Mouse (Mus musculus): ENCODE data around the gene Syngap1. TPM values are rescaled to one million over a fixed set of nuclear protein-coding genes. Genes with fewer than 3 reads are reported as not detected.
A peak's percentile ranks its signal among the peaks of the same experiment; 100 is the strongest.

Gene Syngap1
- 0.78 and 0.99 TPM in 2 replicates for polyA plus RNA-seq (2015; fragmentation: Nextera tagmentation; extraction: Ambion mirVana)

- Histone ChIP-seq H3K4me3 (replicated peaks; ENCODE audit: low read depth, low read length) (peak within 1 kb of the TSS; percentile 46), H3K9me3 (replicated peaks; ENCODE audit: low read length) (no peaks in the 10 kb centered on the region), H3K27me3 (ENCODE audit: insufficient read depth, low read length) (no peaks in the 10 kb centered on the region), H3K9ac (ENCODE audit: low read depth, low read length) (peak within 1 kb of the TSS; percentile 78), H3K36me3 (ENCODE audit: insufficient read depth, low read length) (no peaks in the 10 kb centered on the region), H3K27ac (peak within 1 kb of the TSS; percentile 93), H3K4me2 (ENCODE audit: low read length) (peak within 1 kb of the TSS; percentile 82), H3K4me1 (replicated peaks; ENCODE audit: insufficient read depth, low read length) (peaks cover 30% of the 10 kb centered on the region)
- WGBS = 3% methylated on average over 21 of the region's 24 CpGs
- DNase-seq (ENCODE audit: low spot score) = peak; percentile 76
- TF ChIP-seq CTCF (IDR thresholded peaks at IDR 0.05; ENCODE audit: low read depth) = no peak
- no peak for ATAC-seq (replicated peaks; ENCODE audit: low FRiP score, low read depth)
These were observed at the start of gene Syngap1 for GRCm38 (mm10) chr17:26941031-26941789. TSS of gene Syngap1 (plus strand) at chr17:26941253.

GRCm38 (mm10) chr17:26892635-26893375, 48.2 kb upstream of the Syngap1 start:
- no peak overlapping the region for H3K4me3 ChIP-seq (replicated peaks; ENCODE audit: low read depth, low read length)
- ATAC-seq (replicated peaks; ENCODE audit: low FRiP score, low read depth) = 0 out of 2 replicates have a peak, but pooled peaks have one; percentile 22
- TF ChIP-seq CTCF (IDR thresholded peaks at IDR 0.05; ENCODE audit: low read depth) = no peak
- H3K9me3 ChIP-seq (replicated peaks; ENCODE audit: low read length) = no peaks in the 10 kb centered on the region
- WGBS = 44% methylated on average over 16 of the region's 16 CpGs
- no peaks in the 10 kb centered on the region for H3K36me3 ChIP-seq (ENCODE audit: insufficient read depth, low read length)
- no peak for DNase-seq (ENCODE audit: low spot score)
- H3K27ac ChIP-seq = no peak overlapping the region
- 0 out of 2 replicates have a peak overlapping the region, but pooled peaks have one; percentile 23 for H3K9ac ChIP-seq (ENCODE audit: low read depth, low read length)
- H3K4me2 ChIP-seq (ENCODE audit: low read length) = peak overlapping the region; percentile 38
- H3K27me3 ChIP-seq (ENCODE audit: insufficient read depth, low read length) = no peaks in the 10 kb centered on the region
- H3K4me1 ChIP-seq (replicated peaks; ENCODE audit: insufficient read depth, low read length) = no peaks in the 10 kb centered on the region

DNA sequence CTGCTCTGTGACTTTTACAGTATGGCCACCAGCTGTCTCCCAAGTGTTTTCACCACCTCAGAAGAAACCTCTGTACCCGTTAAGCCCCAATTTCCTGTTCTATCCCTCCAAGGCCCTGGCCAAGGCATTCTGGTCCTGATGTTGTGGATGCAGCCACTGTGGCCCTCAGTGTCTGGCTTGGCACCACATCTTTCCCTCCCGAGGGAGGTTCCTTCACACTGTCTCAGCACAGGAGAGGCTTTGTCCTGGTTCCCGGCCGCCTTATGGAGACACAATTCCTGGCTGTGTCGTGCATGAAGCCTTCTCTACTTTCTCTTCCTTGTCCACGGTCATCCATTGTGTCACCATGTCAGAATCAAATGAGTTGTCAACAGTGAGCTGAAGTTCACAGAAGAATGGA, 47.6 kb upstream of the Syngap1 start:
- H3K4me1 ChIP-seq (replicated peaks; ENCODE audit: insufficient read depth, low read length) = no peaks in the 10 kb centered on the region
- ATAC-seq (replicated peaks; ENCODE audit: low FRiP score, low read depth) (no peak), DNase-seq (ENCODE audit: low spot score) (no peak)
- H3K4me2 ChIP-seq (ENCODE audit: low read length) = no peak overlapping the region
- no peak overlapping the region for H3K27ac ChIP-seq
- H3K4me3 ChIP-seq (replicated peaks; ENCODE audit: low read depth, low read length) = no peak overlapping the region
- 53% methylated on average over 6 of the region's 6 CpGs for WGBS
- H3K36me3 ChIP-seq (ENCODE audit: insufficient read depth, low read length) = no peaks in the 10 kb centered on the region
- no peak for TF ChIP-seq CTCF (IDR thresholded peaks at IDR 0.05; ENCODE audit: low read depth)
- H3K9ac ChIP-seq (ENCODE audit: low read depth, low read length) = 0 out of 2 replicates have a peak overlapping the region, but pooled peaks have one; percentile 23
- no peaks in the 10 kb centered on the region for H3K27me3 ChIP-seq (ENCODE audit: insufficient read depth, low read length)
- H3K9me3 ChIP-seq (replicated peaks; ENCODE audit: low read length) = no peaks in the 10 kb centered on the region

DNA sequence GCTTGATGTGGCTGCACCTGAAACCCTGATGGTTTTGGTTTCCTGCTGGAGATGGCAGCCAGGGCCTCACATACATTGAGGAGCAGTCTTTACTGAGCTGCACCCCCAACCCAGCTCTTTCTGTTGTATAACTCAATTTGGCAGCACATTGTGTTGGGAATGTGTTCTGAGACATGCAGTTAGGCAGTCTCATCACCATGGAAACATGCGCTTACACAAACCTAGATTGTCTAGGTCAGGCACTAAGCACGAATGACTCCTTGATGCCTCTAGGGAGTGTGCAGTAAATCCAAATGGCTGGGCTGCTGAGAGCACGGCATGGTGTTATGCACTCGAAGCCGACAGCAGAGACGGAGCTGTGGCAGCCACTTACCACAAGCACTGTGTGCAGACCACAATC, 46.7 kb upstream of the Syngap1 start:
- Histone ChIP-seq H3K9me3 (replicated peaks; ENCODE audit: low read length) (no peaks in the 10 kb centered on the region), H3K4me1 (replicated peaks; ENCODE audit: insufficient read depth, low read length) (no peaks in the 10 kb centered on the region), H3K4me2 (ENCODE audit: low read length) (no peak overlapping the region), H3K27ac (no peak overlapping the region), H3K4me3 (replicated peaks; ENCODE audit: low read depth, low read length) (no peak overlapping the region), H3K9ac (ENCODE audit: low read depth, low read length) (no peak overlapping the region), H3K27me3 (ENCODE audit: insufficient read depth, low read length) (no peaks in the 10 kb centered on the region), H3K36me3 (ENCODE audit: insufficient read depth, low read length) (no peaks in the 10 kb centered on the region)
- ATAC-seq (replicated peaks; ENCODE audit: low FRiP score, low read depth) (no peak), DNase-seq (ENCODE audit: low spot score) (no peak)
- 47% methylated on average over 6 of the region's 6 CpGs for WGBS
- TF ChIP-seq CTCF (IDR thresholded peaks at IDR 0.05; ENCODE audit: low read depth) = no peak

GRCm38 (mm10) chr17:26895578-26895977, 45.5 kb upstream of the Syngap1 start:
- H3K9me3 ChIP-seq (replicated peaks; ENCODE audit: low read length) = no peaks in the 10 kb centered on the region
- WGBS = 13% methylated on average over 10 of the region's 10 CpGs
- peak; percentile 93 for TF ChIP-seq CTCF (IDR thresholded peaks at IDR 0.05; ENCODE audit: low read depth)
- DNase-seq (ENCODE audit: low spot score) (peak; percentile 79), ATAC-seq (replicated peaks; ENCODE audit: low FRiP score, low read depth) (no peak)
- no peak overlapping the region for H3K4me3 ChIP-seq (replicated peaks; ENCODE audit: low read depth, low read length)
- no peak overlapping the region for H3K27ac ChIP-seq
- no peaks in the 10 kb centered on the region for H3K4me1 ChIP-seq (replicated peaks; ENCODE audit: insufficient read depth, low read length)
- no peaks in the 10 kb centered on the region for H3K27me3 ChIP-seq (ENCODE audit: insufficient read depth, low read length)
- H3K9ac ChIP-seq (ENCODE audit: low read depth, low read length) = no peak overlapping the region
- no peaks in the 10 kb centered on the region for H3K36me3 ChIP-seq (ENCODE audit: insufficient read depth, low read length)
- H3K4me2 ChIP-seq (ENCODE audit: low read length) = no peak overlapping the region

DNA sequence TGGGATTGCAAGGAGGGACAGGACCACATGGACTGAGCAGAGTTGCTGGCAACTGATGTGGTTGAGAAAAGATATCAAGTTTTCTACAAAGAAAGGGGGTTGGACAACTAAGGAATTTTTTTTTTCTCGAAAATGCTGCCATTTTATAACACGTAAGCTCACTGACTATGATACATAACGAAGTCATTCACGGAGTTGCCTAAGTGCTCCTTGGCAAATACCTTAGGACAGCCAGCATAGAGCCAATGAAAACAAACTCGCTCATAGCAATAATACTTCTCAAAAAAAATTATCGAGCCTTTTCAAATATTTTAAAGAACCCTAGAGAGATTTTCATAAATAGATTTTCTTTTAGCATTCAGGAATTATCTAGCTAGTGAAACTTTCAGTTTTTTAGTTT, 40.1 kb upstream of the Syngap1 start:
- Histone ChIP-seq H3K9ac (ENCODE audit: low read depth, low read length) (no peak overlapping the region), H3K36me3 (ENCODE audit: insufficient read depth, low read length) (no peaks in the 10 kb centered on the region), H3K27ac (no peak overlapping the region), H3K27me3 (ENCODE audit: insufficient read depth, low read length) (no peaks in the 10 kb centered on the region), H3K4me3 (replicated peaks; ENCODE audit: low read depth, low read length) (no peak overlapping the region), H3K4me1 (replicated peaks; ENCODE audit: insufficient read depth, low read length) (no peaks in the 10 kb centered on the region), H3K9me3 (replicated peaks; ENCODE audit: low read length) (no peaks in the 10 kb centered on the region), H3K4me2 (ENCODE audit: low read length) (no peak overlapping the region)
- ATAC-seq (replicated peaks; ENCODE audit: low FRiP score, low read depth) (no peak), DNase-seq (ENCODE audit: low spot score) (no peak)
- 82% methylated on average over 6 of the region's 6 CpGs for WGBS
- TF ChIP-seq CTCF (IDR thresholded peaks at IDR 0.05; ENCODE audit: low read depth) = no peak

Data from kidney, postnatal 0 days (tissue).